Mouse (Mus musculus): Measurements from ENCODE around the gene Hapln1.

Hapln1 gene

GRCm38 (mm10) chr13:89600466-89600865 lies 60.9 kb downstream of the Hapln1 start:
- no peak for DNase-seq (ENCODE audit: low read depth)

GRCm38 (mm10) chr13:89603336-89603735 lies 63.7 kb downstream of the Hapln1 start:
- DNase-seq (ENCODE audit: low read depth) = no peak

- DNase-seq (ENCODE audit: low read depth) = no peak
Observed at GRCm38 (mm10) chr13:89607399-89607798, 67.8 kb downstream of the Hapln1 start.

GRCm38 (mm10) chr13:89619064-89619463 lies 79.5 kb downstream of the Hapln1 start:
- DNase-seq (ENCODE audit: low read depth) = no peak

GRCm38 (mm10) chr13:89634137-89634683 lies 94.6 kb downstream of the Hapln1 start:
- DNase-seq (ENCODE audit: low read depth) = peak; percentile 27

GRCm38 (mm10) chr13:89637012-89637411 lies 97.4 kb downstream of the Hapln1 start:
- DNase-seq (ENCODE audit: low read depth) = no peak

GRCm38 (mm10) chr13:89645589-89645988 lies 106.0 kb downstream of the Hapln1 start:
- DNase-seq (ENCODE audit: low read depth) = no peak

GRCm38 (mm10) chr13:89652773-89653172 lies 113.2 kb downstream of the Hapln1 start:
- DNase-seq (ENCODE audit: low read depth) = no peak

- DNase-seq (ENCODE audit: low read depth) = no peak
Observed at GRCm38 (mm10) chr13:89653279-89653678, 113.7 kb downstream of the Hapln1 start.

- DNase-seq (ENCODE audit: low read depth) = no peak
Observed at GRCm38 (mm10) chr13:89657046-89657445, 117.5 kb downstream of the Hapln1 start.
